Mouse (Mus musculus): ENCODE results near the gene Id2.

DNA sequence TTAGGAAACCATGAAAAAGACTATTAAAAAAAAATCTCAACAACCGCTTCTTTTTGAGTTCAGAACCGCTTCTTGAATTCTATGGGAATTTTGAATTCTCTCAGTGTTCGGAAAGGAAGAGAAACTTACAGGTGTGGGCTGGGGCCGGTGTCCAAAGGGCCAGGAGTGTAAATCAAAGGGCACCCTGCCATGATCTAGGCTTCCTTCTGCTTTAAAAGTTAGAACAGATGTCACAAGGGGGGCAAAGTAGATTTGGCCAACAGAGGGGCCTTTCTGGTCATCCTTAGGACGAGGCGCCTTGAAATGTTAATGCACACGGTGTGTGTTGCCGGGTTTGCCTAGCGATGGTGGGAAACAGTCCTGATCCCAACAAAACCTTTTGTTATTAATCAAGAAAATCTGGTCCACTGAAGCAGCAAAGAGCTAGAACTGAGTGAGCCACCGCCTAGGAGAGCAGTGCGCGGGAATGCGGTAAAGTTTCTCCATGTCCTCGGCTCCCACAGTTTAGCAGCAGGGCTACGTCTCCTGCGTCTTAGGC, 28.4 kb upstream of the Id2 start:
- TF ChIP-seq USF1 (IDR thresholded peaks at IDR 0.05; ENCODE audit: low read depth) (no peak), MYOD1 (IDR thresholded peaks at IDR 0.05; ENCODE audit: control insufficient read depth, insufficient read length, low read depth) (no peak), CTCF (IDR thresholded peaks at IDR 0.05; ENCODE audit: control insufficient read depth, insufficient read depth, insufficient read length) (no peak), MYOG (IDR thresholded peaks at IDR 0.05; ENCODE audit: control insufficient read depth, extremely low read depth, insufficient read length) (no peak), MAX (IDR thresholded peaks at IDR 0.05) (no peak), CEBPB (IDR thresholded peaks at IDR 0.05; ENCODE audit: low read depth) (no peak)

Data from C2C12 (cell line).